Mouse (Mus musculus) hindbrain, embryonic 11.5 days (tissue): ENCODE data around the gene Kctd18. TPM values are rescaled to one million over a fixed set of nuclear protein-coding genes. Genes with fewer than 3 reads are reported as not detected.
A peak's percentile ranks its signal among the peaks of the same experiment; 100 is the strongest.

Source experiments
- ATAC-seq: fragments of 200-750 bp; cut with Nextera tagmentation; 2 replicates; pipeline ENCODE4 v1.8.0; 2017; ENCODE audit warnings: mild to moderate bottlenecking, moderate TSS enrichment, moderate library complexity; ENCODE audit not compliant: low FRiP score
- DNase-seq: peaks from one replicate; pipeline ENCODE4 v3.0.0-alpha.2; 2015; ENCODE audit warnings: low spot score
- H3K27ac ChIP-seq: fragments of 300-500 bp; sonication (generic); 2 replicates; pipeline ENCODE4 v1.5.1; 2014; ENCODE audit warnings: mild to moderate bottlenecking, low read depth, low read length
- H3K27me3 ChIP-seq: fragments of 300-500 bp; sonication (generic); 2 replicates; pipeline ENCODE4 v1.6.1; 2014; ENCODE audit warnings: mild to moderate bottlenecking, low read length, moderate library complexity, mixed read lengths; ENCODE audit not compliant: control insufficient read depth, insufficient read depth
- H3K36me3 ChIP-seq: fragments of 300-500 bp; sonication (generic); 2 replicates; pipeline ENCODE4 v1.6.1; 2014; ENCODE audit warnings: mild to moderate bottlenecking, low read length, moderate library complexity, mixed read lengths; ENCODE audit not compliant: control insufficient read depth, insufficient read depth
- H3K4me1 ChIP-seq: fragments of 300-500 bp; sonication (generic); replicated peaks from 2 replicates; pipeline ENCODE4 v1.6.1; 2014; ENCODE audit warnings: low read length, mixed read lengths; ENCODE audit not compliant: control insufficient read depth, insufficient read depth
- H3K4me2 ChIP-seq: fragments of 300-500 bp; sonication (generic); replicated peaks from 2 replicates; pipeline ENCODE4 v1.6.1; 2014; ENCODE audit warnings: mild to moderate bottlenecking, low read depth, low read length
- H3K4me3 ChIP-seq: fragments of 300-500 bp; sonication (generic); 2 replicates; pipeline ENCODE4 v1.5.1; 2014; ENCODE audit warnings: low read depth, low read length
- H3K9ac ChIP-seq: fragments of 300-500 bp; sonication (generic); 2 replicates; pipeline ENCODE4 v1.6.1; 2014; ENCODE audit warnings: low read depth, low read length
- H3K9me3 ChIP-seq: fragments of 300-500 bp; sonication (generic); 2 replicates; pipeline ENCODE4 v1.6.1; 2016; ENCODE audit warnings: low read length; ENCODE audit not compliant: control insufficient read depth
- WGBS: fragments of 180-500 bp; shearing (Covaris S2); extraction: QIAGEN DNeasy Blood & Tissue Kit; methylation state at CpG from one replicate; pipeline ENCODE4 v1.1.7; 2014; 5-methylcytosine and 5-hydroxymethylcytosine counted together
- polyA plus RNA-seq: library from polyadenylated mRNA; unstranded; fragments of >200 nt; fragmentation: Nextera tagmentation; extraction: Ambion mirVana; gene quantifications from 2 replicates; pipeline ENCODE4 v1.2.1, GENCODE M21; 2014

Gene Kctd18
- 19.0 and 19.3 TPM in 2 replicates for polyA plus RNA-seq

DNA sequence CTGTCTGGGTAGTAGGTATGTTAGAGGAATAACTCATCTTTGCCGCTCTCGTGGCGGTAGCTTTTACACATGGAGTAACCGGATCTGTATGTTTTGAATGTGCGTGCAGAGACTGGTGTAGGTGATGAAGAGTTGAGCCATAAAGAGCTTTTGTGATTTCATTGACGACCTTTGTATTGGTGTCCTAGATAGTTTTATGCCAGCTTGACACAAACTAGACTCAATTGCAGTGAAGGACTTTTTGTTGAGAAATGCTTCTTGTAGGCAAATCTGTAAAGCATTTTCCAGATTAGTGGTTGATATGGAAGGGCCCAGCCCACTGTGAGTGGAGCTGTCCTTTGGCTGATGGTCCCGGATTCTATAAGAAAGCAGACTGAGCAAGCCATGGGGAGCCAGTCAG is at the start of gene Kctd18:
TSS of gene Kctd18 (minus strand) at position 101 of the 400 bp plus-strand sequence.
- Histone ChIP-seq H3K9me3 (no peaks in the 10 kb centered on the region), H3K9ac (no peak within 1 kb of the TSS), H3K4me2 (no peak within 1 kb of the TSS), H3K4me3 (no peak within 1 kb of the TSS), H3K4me1 (no peaks in the 10 kb centered on the region), H3K27ac (no peak within 1 kb of the TSS), H3K27me3 (no peaks in the 10 kb centered on the region), H3K36me3 (peaks cover 5% of the 10 kb centered on the region)
- WGBS, result 98% methylated on average over 7 of the region's 7 CpGs
- ATAC-seq (no peak), DNase-seq (no peak)

DNA sequence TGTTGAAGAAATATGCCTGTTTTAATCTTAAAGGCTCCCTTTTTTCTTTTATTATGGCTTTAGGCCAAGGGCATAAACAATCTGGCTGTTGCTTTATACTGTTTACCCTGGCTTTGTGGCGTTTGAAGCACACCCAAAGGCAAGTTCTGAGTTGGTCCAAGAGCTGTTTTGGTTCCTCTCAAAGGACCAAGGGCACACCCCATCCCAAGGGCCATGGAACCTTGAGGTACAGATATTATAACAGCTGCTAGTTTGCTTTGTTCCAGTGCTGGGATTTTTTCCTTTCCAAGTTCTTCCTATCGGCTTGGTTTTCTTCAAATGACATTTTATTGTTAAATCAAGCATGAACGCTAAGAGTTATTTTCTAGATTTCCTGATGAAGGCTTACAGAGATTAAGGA is 46.9 kb upstream of the Kctd18 start:
- Histone ChIP-seq H3K27ac (no peak overlapping the region), H3K9me3 (no peaks in the 10 kb centered on the region), H3K4me2 (no peak overlapping the region), H3K4me1 (no peaks in the 10 kb centered on the region), H3K4me3 (no peak overlapping the region), H3K9ac (no peak overlapping the region), H3K27me3 (no peaks in the 10 kb centered on the region), H3K36me3 (no peaks in the 10 kb centered on the region)
- DNase-seq (no peak), ATAC-seq (no peak)
- 87% methylated on average over 3 of the region's 3 CpGs for WGBS

DNA sequence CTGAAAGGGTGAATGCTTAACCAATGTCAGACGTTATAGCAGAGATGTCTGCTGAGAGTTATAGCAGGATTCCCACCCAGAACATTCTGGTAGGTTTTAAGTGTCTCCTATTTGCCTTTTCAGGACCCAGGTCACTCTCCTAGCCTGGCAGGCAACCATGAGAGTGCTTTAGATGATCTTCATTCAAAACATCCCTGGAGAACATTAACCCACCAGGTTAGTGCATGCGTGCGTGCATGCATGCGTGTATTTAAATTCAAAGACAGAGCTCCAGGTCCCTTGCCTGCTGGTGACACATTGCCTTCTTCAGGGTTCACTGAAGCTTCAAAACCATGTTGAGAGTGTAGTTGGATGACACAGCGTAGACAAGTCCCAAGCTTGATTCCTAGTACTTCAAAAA is 46.4 kb upstream of the Kctd18 start:
- Histone ChIP-seq H3K9me3 (no peaks in the 10 kb centered on the region), H3K27ac (no peak overlapping the region), H3K4me2 (no peak overlapping the region), H3K27me3 (no peaks in the 10 kb centered on the region), H3K9ac (no peak overlapping the region), H3K4me3 (no peak overlapping the region), H3K4me1 (no peaks in the 10 kb centered on the region), H3K36me3 (no peaks in the 10 kb centered on the region)
- no peak for ATAC-seq
- WGBS, result 88% methylated on average over 5 of the region's 5 CpGs
- no peak for DNase-seq

DNA sequence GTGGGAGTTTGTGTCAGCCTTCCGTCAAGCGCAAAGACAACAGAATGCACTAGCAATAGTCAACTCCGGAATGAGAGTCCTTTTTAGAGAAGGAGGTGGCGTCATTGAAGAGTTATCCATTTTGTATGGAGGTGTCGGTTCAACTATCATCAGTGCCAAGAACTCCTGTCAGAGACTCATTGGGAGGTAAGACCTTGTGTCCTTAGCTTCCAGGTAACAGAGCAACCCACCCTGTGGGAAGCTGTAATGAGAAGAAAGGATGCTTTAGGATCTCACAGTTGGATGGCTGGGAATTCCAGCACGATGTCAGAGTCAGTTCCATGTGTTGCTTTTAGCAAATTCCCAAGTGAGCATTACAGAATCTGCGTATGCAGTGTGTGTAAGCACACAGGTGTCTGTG is 43.4 kb upstream of the Kctd18 start:
- Histone ChIP-seq H3K9me3 (no peaks in the 10 kb centered on the region), H3K27me3 (no peaks in the 10 kb centered on the region), H3K36me3 (no peaks in the 10 kb centered on the region), H3K27ac (no peak overlapping the region), H3K4me1 (no peaks in the 10 kb centered on the region), H3K4me2 (no peak overlapping the region), H3K4me3 (no peak overlapping the region), H3K9ac (no peak overlapping the region)
- ATAC-seq, result no peak
- DNase-seq, result no peak
- 87% methylated on average over 7 of the region's 7 CpGs for WGBS

DNA sequence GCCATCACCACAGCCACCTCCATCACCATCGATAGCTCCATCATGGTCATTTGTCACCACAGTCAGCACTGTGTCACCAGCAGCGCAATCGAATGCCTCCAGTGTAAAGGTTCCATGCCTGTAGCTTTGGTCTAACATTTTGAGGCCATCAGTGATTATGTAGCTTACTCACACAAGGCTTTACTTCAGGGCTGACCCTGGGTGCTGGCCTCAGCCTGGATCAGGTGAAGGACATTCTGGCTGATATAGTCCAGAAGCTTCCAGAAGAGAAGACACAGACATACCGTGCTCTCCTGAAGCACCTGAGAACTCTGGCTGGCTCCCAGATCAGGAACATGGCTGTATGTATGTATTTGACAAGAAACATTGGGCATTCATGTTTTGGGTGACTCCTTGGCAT is 40.1 kb upstream of the Kctd18 start:
- WGBS, result 94% methylated on average over 4 of the region's 4 CpGs
- H3K4me3 ChIP-seq, result no peak overlapping the region

DNA sequence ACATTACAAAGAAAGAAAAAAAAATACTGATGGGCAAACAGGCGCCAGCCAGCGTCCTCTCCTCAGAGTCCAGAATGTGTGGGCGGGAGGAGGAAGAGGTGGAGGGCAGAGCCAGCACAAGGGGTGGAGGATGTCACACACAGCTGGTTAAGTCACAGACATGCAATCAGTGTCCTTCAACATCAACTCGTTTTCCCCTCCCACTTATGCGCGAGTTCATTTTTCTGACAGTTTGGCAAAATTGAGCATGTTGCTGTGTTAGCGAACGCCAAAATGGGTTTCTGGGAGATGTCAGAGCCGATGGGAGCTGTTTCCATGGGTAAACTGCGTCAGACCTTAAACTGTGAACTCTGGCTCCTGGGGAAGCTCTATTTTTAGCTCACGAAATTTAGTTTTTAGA is 38.2 kb upstream of the Kctd18 start:
- Histone ChIP-seq H3K9ac (no peak overlapping the region), H3K27ac (no peak overlapping the region), H3K27me3 (no peaks in the 10 kb centered on the region), H3K36me3 (no peaks in the 10 kb centered on the region), H3K4me1 (no peaks in the 10 kb centered on the region), H3K4me3 (no peak overlapping the region), H3K9me3 (no peaks in the 10 kb centered on the region), H3K4me2 (no peak overlapping the region)
- ATAC-seq, result no peak
- no peak for DNase-seq
- 87% methylated on average over 11 of the region's 11 CpGs for WGBS

More for the DNA sequence above, 40.1 kb upstream of the Kctd18 start:
- no peak for ATAC-seq
- Histone ChIP-seq H3K27ac (no peak overlapping the region), H3K9me3 (no peaks in the 10 kb centered on the region), H3K36me3 (no peaks in the 10 kb centered on the region), H3K27me3 (no peaks in the 10 kb centered on the region), H3K9ac (no peak overlapping the region), H3K4me1 (no peaks in the 10 kb centered on the region), H3K4me2 (no peak overlapping the region)
- DNase-seq, result no peak

DNA sequence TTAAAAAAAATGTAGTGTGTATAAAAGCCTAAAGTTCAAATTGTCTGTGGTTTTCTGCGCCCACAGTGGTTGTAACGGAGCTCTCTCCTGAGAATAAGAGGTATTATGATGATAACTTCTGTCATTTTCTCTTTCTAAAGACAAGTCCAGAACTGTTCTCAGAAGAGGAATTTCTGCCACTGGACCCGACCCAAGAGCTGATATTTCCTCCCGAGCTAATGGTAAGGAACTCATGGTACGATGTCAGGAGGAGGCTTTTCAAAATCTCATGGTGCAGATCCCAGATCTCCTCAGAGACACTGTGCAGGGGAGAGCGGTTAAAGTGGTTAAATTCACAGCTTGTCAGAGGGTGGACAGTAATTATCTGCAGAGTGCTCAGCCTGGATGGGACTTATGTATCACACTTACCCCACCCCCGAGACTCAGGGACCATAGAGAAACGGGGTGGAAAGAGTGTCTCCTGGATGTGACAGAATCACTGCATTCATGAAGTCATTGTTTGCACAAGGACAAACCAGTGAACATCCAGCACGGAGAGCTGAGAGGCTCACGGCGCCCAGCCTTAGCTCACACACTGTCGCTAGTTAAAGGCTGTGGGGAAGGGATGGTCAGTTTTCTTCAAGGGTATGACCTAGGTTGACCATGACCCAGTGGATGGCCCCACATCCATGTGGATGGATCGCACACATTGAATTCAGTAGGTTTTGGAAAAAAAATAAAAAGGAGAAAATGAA is 37.5 kb upstream of the Kctd18 start:
- no peaks in the 10 kb centered on the region for H3K9me3 ChIP-seq
- 86% methylated on average over 13 of the region's 13 CpGs for WGBS
- no peak overlapping the region for H3K4me2 ChIP-seq
- ATAC-seq (no peak), DNase-seq (peak; percentile 7)
- no peaks in the 10 kb centered on the region for H3K36me3 ChIP-seq
- H3K4me1 ChIP-seq, result no peaks in the 10 kb centered on the region
- no peak overlapping the region for H3K27ac ChIP-seq
- no peak overlapping the region for H3K4me3 ChIP-seq
- H3K27me3 ChIP-seq, result no peaks in the 10 kb centered on the region
- no peak overlapping the region for H3K9ac ChIP-seq

DNA sequence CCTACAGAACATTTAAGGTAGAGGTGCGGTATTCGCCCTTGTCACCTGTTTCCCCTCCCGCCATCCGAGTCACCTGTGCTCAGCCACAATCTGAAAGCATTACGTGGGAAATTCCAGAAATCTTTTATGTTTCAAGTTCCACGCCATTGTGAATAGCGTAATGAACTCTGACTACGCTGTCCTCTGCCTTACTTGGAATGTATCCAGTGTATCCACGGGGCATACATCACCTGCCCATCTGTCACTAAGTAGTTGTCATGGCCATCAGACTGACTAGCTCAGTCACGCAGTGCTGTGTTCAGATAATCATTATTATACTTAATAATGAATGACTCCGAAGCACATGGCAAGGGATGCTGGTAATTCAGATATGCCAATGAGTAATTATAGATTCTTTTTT is 36.8 kb upstream of the Kctd18 start:
- DNase-seq, result no peak
- Histone ChIP-seq H3K9me3 (no peaks in the 10 kb centered on the region), H3K4me3 (no peak overlapping the region), H3K4me2 (no peak overlapping the region), H3K36me3 (no peaks in the 10 kb centered on the region), H3K27me3 (no peaks in the 10 kb centered on the region), H3K4me1 (no peaks in the 10 kb centered on the region), H3K27ac (no peak overlapping the region), H3K9ac (no peak overlapping the region)
- 88% methylated on average over 11 of the region's 11 CpGs for WGBS
- no peak for ATAC-seq

DNA sequence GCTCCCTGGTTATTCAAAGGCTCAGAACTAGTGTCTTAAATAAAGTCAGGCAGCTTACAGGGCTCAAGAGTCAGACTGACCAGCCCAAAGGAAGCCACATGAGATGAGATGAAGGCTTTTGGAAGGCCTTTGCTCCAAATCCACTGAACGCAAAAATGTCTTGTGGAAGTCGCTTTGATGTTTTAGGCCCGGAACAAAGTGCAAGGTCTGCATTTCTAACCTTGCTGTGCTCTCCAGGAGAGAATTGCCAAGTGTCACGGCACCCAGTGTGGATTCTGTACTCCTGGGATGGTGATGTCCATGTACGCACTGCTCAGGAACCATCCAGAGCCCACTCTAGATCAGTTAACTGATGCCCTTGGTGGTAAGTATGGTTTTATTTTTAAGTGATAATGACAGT is 30.4 kb upstream of the Kctd18 start:
- no peak overlapping the region for H3K4me3 ChIP-seq
- no peak overlapping the region for H3K9ac ChIP-seq
- no peak for ATAC-seq
- H3K4me2 ChIP-seq, result no peak overlapping the region
- H3K36me3 ChIP-seq, result no peaks in the 10 kb centered on the region
- no peak for DNase-seq
- WGBS, result 87% methylated on average over 5 of the region's 5 CpGs
- H3K4me1 ChIP-seq, result no peaks in the 10 kb centered on the region
- no peaks in the 10 kb centered on the region for H3K27me3 ChIP-seq
- H3K27ac ChIP-seq, result no peak overlapping the region
- no peaks in the 10 kb centered on the region for H3K9me3 ChIP-seq
